Mouse (Mus musculus): ENCODE measurements around the gene Trpm3.

Gene Trpm3

GRCm38 (mm10) chr19:23034933-23035332 lies 896.1 kb downstream of the Trpm3 start:
- DNase-seq (ENCODE audit: low spot score in 2 of 2): peak in 1 of 2 experiments; percentile 31

- no peak for DNase-seq (ENCODE audit: low spot score in 2 of 2)
These were observed 896.9 kb downstream of the Trpm3 start for GRCm38 (mm10) chr19:23035786-23036185.

DNA sequence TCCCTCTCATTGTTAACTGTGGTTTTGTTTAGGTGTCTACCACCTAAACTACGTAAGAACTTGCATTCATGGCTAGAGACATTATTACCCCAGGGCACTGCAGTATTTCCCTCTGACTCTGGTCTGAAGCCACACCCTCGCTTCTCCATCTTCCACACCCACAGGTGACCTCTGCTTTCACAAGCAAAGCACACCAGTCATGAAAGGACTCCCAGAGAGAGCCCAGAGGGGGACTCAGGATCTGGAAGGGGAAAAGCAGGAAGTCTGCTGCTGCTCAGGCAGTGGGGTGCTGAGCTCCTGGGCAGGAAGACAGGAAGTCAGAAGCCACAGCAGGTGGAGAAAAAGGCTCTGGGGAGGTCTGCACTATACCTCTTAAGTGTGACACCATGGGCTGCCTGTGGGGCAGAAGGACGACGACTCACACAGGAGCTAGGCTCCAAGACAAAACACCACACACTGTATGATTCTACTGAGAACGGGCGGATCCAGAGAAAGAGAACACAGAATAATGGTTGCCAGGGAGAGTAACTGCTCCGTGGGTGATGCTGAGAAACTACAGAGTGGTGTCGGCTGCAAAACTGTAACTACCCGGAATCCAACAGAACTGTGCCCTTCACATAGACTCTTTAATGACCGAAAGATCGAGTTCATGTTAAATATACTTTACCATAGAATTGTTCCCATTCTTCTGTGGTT lies 898.1 kb downstream of the Trpm3 start:
- DNase-seq (ENCODE audit: low spot score in 2 of 2): peak in 1 of 2 experiments; percentile 55

DNA sequence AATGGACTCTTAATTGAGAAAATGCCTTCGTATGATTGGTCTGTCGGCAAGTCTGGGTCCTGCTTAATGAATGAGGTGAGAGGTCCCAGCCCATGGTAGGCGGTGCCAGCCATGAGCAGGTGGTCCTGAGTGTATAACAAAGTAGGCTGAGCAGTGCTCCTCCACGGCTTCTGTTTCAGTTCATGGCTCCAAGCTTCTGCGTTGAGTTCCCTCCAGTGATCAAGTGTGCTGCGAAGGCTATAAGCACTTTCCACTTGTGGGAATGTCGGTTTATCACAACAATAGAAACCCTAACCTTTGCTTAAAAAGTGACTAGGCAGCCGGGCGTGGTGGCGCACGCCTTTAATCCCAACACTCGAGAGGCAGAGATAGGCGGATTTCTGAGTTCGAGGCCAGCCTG lies 898.7 kb downstream of the Trpm3 start:
- DNase-seq (ENCODE audit: low spot score in 2 of 2): no peak

- no peak for DNase-seq (ENCODE audit: low spot score in 2 of 2)
These were observed 899.5 kb downstream of the Trpm3 start for GRCm38 (mm10) chr19:23038321-23038720.

- no peak for DNase-seq (ENCODE audit: low spot score in 2 of 2)
These were observed 902.8 kb downstream of the Trpm3 start for GRCm38 (mm10) chr19:23041483-23042167.

DNA sequence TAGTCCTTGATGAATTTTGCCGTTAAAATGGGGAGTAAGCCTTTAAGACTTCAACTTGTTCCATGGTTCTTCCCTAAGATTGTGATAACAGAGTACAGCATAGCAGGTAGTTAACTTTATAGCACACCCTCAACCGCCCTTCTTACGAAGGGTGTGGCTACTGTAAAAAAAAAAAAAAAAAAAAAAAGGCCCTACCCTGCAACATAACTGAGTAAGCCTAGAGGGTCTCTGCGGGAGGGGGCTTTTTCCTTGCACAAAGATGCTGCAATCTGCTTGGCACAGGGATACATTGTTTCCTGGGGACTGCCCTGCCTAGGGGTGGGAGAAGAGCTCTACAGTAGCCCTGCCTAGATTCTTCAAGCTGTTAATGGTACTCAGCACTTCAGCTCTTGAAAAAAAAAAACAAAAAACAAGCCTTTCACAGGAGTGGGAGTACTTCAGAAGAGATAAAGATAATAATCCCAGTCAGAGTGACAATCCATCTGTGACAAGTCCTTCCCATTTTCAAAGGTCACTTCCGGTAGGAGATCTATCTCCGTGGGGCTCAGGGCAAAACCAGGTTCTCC lies 903.4 kb downstream of the Trpm3 start:
- no peak for DNase-seq (ENCODE audit: low spot score in 2 of 2)

GRCm38 (mm10) chr19:23043699-23044098 lies 904.9 kb downstream of the Trpm3 start:
- no peak for DNase-seq (ENCODE audit: low spot score in 2 of 2)
